Mouse (Mus musculus) stomach, embryonic 15.5 days (tissue): ENCODE results near the gene Nfasc. TPM values are rescaled to one million over a fixed set of nuclear protein-coding genes. Genes with fewer than 3 reads are reported as not detected.

ENCODE experiments used
- ATAC-seq: fragments of 200-750 bp; cut with Nextera tagmentation; 2 replicates; pipeline ENCODE4 v1.8.0; 2017; ENCODE audit warnings: low read depth, moderate number of reproducible peaks, moderate TSS enrichment; ENCODE audit not compliant: insufficient read depth, low FRiP score
- H3K27ac ChIP-seq: fragments of 300-500 bp; sonication (generic); 2 replicates; pipeline ENCODE4 v1.5.1; 2015; ENCODE audit warnings: mild to moderate bottlenecking, inconsistent platforms
- H3K27me3 ChIP-seq: fragments of 300-500 bp; sonication (generic); replicated peaks from 2 replicates; pipeline ENCODE4 v1.6.1; 2015; ENCODE audit warnings: inconsistent platforms
- H3K36me3 ChIP-seq: fragments of 300-500 bp; sonication (generic); 2 replicates; pipeline ENCODE4 v1.6.1; 2015; ENCODE audit warnings: inconsistent platforms
- H3K4me1 ChIP-seq: fragments of 300-500 bp; sonication (generic); 2 replicates; pipeline ENCODE4 v1.6.1; 2015; ENCODE audit warnings: inconsistent platforms
- H3K4me2 ChIP-seq: fragments of 300-500 bp; sonication (generic); 2 replicates; pipeline ENCODE4 v1.6.1; 2015; ENCODE audit warnings: mild to moderate bottlenecking, inconsistent platforms
- H3K4me3 ChIP-seq: fragments of 300-500 bp; sonication (generic); replicated peaks from 2 replicates; pipeline ENCODE4 v1.5.1; 2015; ENCODE audit warnings: inconsistent platforms
- H3K9ac ChIP-seq: fragments of 300-500 bp; sonication (generic); 2 replicates; pipeline ENCODE4 v1.6.1; 2015; ENCODE audit warnings: inconsistent platforms
- H3K9me3 ChIP-seq: fragments of 300-500 bp; sonication (generic); 2 replicates; pipeline ENCODE4 v1.6.1; 2016; ENCODE audit warnings: inconsistent platforms
- WGBS: fragments of 180-500 bp; shearing (Covaris S2); methylation state at CpG from one replicate; pipeline ENCODE4 v1.1.7; 2015; 5-methylcytosine and 5-hydroxymethylcytosine counted together
- polyA plus RNA-seq: library from polyadenylated mRNA; unstranded; fragments of >200 nt; fragmentation: Nextera tagmentation; extraction: Ambion mirVana; gene quantifications from 2 replicates; pipeline ENCODE4 v1.2.1, GENCODE M21; 2015

Gene Nfasc
- polyA plus RNA-seq, 1 experiment from 2014 or later = 3.2 TPM

DNA sequence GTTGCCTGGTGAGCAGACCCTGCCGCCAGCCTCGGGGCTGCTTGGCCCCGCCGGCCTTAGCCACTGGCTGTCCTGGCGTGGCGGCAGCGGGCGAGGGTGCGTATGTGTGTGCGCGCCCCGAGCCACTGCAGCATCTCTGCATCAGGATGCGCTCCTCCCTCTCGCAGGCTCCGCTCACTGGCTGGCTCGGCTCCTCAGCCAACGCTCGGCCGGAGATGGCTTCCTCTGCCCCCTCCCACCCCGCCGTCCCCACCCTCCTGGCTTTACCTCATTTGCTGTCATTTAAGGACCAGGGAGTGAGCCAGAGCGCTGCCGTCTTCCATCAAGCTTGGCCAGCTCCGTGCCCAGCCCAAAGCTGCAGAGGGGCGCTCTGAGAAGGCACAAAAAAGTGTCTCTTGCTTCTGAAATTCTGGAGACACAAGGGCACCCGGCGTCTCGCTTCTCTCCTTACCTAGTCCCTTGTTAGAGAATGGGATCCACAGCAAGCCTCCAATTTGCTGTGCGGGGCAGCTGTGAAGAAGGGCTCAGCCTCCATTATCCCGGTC is 198.8 kb downstream of the Nfasc start, which contains the start of gene Cntn2:
Cntn2 (minus strand) TSS at position 495 of the 545 bp plus-strand sequence.
- Histone ChIP-seq H3K4me3 (peak within 1 kb of the TSS; percentile 14; the same call in 1 of the 2 replicates), H3K4me1 (peaks cover 15% of the 10 kb centered on the region; the same call in 1 of the 2 replicates), H3K36me3 (no peaks in the 10 kb centered on the region), H3K9ac (no peak within 1 kb of the TSS), H3K4me2 (peak within 1 kb of the TSS; percentile 45), H3K9me3 (no peaks in the 10 kb centered on the region), H3K27me3 (peaks cover 36% of the 10 kb centered on the region), H3K27ac (no peak within 1 kb of the TSS)
- 2% methylated on average over 30 of the region's 30 CpGs for WGBS
- ATAC-seq = no peak

DNA sequence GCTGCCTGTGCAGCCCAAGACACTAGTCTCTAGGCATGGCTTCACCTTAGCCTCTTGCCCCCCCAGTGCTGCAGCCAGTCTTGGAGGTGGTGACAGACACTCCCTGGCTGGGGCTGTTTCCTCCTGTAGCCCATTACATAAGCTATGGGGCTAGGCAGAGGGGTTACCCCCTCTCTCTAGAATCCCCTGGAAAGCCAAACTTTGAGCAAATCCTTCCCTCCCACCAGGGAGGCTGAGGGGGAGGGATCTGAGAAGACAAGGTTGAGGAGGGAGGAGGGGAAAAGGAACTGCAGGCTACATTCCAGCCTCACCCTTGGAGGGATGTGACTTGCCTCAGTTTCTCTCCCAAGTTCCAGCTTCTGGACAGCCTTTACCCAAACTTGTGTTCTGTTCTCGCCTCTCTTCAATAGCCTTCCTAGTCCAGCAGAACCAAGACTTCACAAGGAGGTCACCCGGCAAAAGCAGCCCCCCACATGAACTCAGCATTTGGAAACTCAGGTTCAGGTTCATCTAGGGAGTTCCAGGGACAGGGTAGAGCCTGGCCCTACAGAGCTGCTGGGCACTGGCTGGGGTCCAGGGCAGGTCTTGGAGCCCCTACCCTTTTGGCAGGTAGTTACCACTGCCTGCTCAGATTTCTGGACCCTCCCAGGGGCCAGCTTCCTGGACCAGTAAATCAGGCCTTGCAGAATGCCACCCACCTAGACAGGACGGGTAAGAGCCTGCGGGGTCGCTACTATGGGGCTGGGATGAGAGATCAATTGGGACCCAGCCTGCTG is 199.6 kb downstream of the Nfasc start:
- H3K27me3 ChIP-seq = peaks cover 36% of the 10 kb centered on the region
- 0 out of 2 replicates have a peak, but pooled peaks have one; percentile 36 for ATAC-seq
- H3K4me2 ChIP-seq = peak overlapping the region; percentile 45
- no peaks in the 10 kb centered on the region for H3K36me3 ChIP-seq
- 21% methylated on average over 5 of the region's 5 CpGs for WGBS
- H3K9me3 ChIP-seq = no peaks in the 10 kb centered on the region
- no peak overlapping the region for H3K27ac ChIP-seq
- peaks cover 15% of the 10 kb centered on the region; the same call in 1 of the 2 replicates for H3K4me1 ChIP-seq
- H3K9ac ChIP-seq = no peak overlapping the region
- no peak overlapping the region for H3K4me3 ChIP-seq

DNA sequence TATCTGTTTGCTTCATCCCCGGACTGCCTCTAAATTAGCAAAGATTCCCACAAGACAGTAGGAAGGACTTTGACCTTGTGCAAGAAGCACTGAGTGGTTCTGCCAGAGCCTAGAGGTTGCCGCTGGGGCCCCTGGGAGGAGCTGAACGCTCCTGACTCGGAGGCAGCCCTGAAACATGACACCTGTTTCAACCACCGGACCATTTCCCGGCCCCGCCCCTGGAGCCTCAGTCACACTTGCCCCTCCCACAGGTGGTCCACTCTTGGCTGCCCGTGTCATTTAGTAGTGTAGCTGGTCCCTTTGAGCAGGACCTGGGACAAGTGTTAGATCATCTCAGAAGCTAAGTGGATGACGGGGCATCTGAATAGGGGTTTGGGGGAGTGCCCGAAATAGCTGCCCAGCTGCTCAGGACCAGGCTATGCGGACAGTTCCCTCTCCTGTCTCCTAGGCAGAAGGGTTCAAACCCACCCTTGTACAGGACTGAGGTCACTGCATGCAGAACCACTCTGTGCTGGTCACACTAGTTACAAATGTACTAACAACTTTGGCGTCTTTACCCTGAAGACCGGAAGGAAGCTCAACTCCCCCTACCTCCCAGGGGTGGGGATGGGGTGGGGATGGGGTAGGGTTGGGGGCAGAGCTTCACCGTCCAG is 200.3 kb downstream of the Nfasc start:
- H3K36me3 ChIP-seq = no peaks in the 10 kb centered on the region
- ATAC-seq = peak; percentile 69
- H3K9ac ChIP-seq = no peak overlapping the region
- 5% methylated on average over 14 of the region's 14 CpGs for WGBS
- H3K27ac ChIP-seq = no peak overlapping the region
- peaks cover 36% of the 10 kb centered on the region for H3K27me3 ChIP-seq
- H3K4me3 ChIP-seq = no peak overlapping the region
- no peak overlapping the region for H3K4me2 ChIP-seq
- no peaks in the 10 kb centered on the region for H3K9me3 ChIP-seq
- peaks cover 15% of the 10 kb centered on the region; the same call in 1 of the 2 replicates for H3K4me1 ChIP-seq

DNA sequence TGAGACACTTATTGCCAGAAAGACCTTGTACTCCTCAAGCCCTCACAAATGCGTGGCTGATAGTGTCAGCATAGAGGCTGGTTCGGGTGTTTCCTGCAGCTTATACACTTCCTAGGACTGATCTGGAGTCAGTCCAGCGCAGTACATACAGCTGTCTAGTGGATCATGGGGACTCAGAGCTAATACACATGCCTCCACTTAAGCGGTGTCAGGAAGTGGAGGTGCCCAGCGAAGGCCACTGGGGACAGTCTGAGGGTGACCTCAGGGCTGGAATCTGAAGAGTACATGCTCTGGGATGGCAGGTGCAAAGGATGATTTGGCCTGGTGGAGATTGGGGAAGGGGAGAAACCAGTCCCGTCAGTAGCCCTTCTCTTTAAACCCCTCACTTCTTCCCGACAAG is 200.9 kb downstream of the Nfasc start:
- H3K9me3 ChIP-seq = no peaks in the 10 kb centered on the region
- H3K9ac ChIP-seq = no peak overlapping the region
- H3K4me2 ChIP-seq = no peak overlapping the region
- no peak overlapping the region for H3K27ac ChIP-seq
- ATAC-seq = no peak
- peaks cover 15% of the 10 kb centered on the region; the same call in 1 of the 2 replicates for H3K4me1 ChIP-seq
- no peak overlapping the region for H3K4me3 ChIP-seq
- WGBS = 41% methylated on average over 7 of the region's 7 CpGs
- H3K36me3 ChIP-seq = no peaks in the 10 kb centered on the region
- peaks cover 36% of the 10 kb centered on the region for H3K27me3 ChIP-seq

DNA sequence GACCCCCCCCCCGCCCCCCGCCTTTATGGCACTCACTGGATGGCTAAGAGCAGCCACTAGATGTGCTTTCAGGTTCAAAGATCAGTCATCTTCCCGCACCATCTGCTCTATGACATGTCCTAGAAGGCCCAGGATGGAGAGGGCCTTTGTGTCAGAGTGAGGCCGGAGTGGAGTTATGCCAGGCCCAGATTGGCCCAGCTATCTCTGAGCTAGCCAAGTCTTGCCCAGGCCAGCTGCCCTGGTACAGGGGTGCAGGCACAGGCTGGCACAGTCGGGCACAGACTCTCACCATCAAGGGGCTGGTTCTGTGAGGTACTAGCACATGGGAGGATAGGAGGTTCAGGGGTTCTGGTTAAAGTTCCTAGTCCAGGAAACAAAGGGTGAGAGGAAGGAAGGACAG is 203.9 kb downstream of the Nfasc start:
- no peak overlapping the region for H3K27ac ChIP-seq
- H3K4me2 ChIP-seq = no peak overlapping the region
- no peak for ATAC-seq
- peaks cover 22% of the 10 kb centered on the region; the same call in 1 of the 2 replicates for H3K4me1 ChIP-seq
- H3K27me3 ChIP-seq = peaks cover 22% of the 10 kb centered on the region
- H3K36me3 ChIP-seq = no peaks in the 10 kb centered on the region
- no peak overlapping the region for H3K4me3 ChIP-seq
- no peaks in the 10 kb centered on the region for H3K9me3 ChIP-seq
- H3K9ac ChIP-seq = no peak overlapping the region
- 76% methylated on average over 5 of the region's 5 CpGs for WGBS

DNA sequence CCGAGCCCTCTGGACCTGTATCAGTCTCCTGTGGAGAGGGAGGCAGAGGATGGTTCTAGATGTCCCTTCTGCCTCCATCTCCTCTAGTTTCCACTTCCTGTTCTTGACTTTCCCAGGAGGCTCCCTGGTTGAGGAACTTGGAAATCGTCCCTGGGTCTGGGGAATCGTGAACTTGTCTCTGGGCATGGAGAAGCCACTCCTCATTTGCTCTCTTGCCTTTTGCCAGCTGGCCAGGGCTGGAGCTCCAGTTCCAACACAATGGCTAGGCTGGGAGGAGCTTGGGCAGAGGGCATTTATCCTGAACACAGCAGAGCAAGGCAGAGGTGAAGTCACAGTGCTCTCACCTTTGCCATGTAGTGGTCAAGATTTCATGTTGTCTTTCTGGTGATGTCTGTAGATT is 205.2 kb downstream of the Nfasc start:
- Histone ChIP-seq H3K9ac (no peak overlapping the region), H3K36me3 (no peaks in the 10 kb centered on the region), H3K4me1 (peaks cover 19% of the 10 kb centered on the region; the same call in 1 of the 2 replicates), H3K9me3 (no peaks in the 10 kb centered on the region), H3K27ac (no peak overlapping the region), H3K4me3 (no peak overlapping the region), H3K27me3 (0 out of 2 replicates have a peak, but pooled peaks cover 11% of the 10 kb centered on the region), H3K4me2 (no peak overlapping the region)
- ATAC-seq = no peak
- 75% methylated on average over 3 of the region's 3 CpGs for WGBS

DNA sequence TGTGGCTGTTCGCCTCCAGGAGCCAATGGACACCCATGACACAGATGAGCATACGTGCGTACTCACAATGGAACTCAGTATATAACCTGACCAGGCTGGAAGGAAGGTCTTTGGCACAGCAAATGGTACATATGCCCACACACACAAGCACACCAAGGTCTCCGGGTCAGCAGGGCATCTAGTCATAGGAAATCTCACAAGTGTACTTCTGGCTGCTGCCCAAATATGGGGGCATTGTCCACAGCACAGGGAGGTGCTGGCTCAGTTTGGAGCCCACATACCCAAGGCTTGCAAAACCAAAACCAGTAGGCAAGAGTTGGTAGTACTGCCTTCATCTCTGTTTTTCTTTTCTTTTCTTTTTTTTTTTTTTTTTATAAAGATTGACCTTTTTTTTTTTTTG is 206.1 kb downstream of the Nfasc start:
- peaks cover 21% of the 10 kb centered on the region for H3K4me1 ChIP-seq
- H3K4me2 ChIP-seq = no peak overlapping the region
- no peaks in the 10 kb centered on the region for H3K9me3 ChIP-seq
- no peak overlapping the region for H3K4me3 ChIP-seq
- WGBS = 89% methylated on average over 4 of the region's 4 CpGs
- H3K27me3 ChIP-seq = 0 out of 2 replicates have a peak, but pooled peaks cover 5% of the 10 kb centered on the region
- H3K36me3 ChIP-seq = no peaks in the 10 kb centered on the region
- no peak for ATAC-seq
- no peak overlapping the region for H3K27ac ChIP-seq
- no peak overlapping the region for H3K9ac ChIP-seq

DNA sequence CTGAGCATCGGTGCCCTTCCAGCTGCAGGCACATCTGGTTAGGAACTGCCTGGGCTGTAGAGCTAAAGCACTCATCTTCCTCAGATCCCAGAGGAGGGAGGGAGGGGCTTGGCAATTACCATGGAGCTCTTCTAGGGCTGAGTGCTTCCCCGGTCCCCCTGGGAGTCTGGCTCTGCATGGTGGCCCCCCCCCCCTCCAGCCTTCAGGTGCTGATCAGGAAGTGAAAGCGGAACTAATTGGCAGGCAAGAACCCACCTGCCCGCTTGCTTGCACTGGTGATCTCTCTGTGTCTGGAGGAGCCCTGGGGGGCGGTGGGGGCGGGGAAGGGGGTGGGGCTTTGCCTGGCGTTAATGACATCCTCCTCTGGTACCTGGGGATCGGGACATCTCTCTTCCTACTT is 207.8 kb downstream of the Nfasc start:
- Histone ChIP-seq H3K27ac (no peak overlapping the region), H3K9me3 (no peaks in the 10 kb centered on the region), H3K27me3 (no peaks in the 10 kb centered on the region), H3K36me3 (no peaks in the 10 kb centered on the region), H3K4me3 (no peak overlapping the region), H3K4me2 (peak overlapping the region; percentile 21; the same call in 1 of the 2 replicates), H3K9ac (no peak overlapping the region), H3K4me1 (peaks cover 24% of the 10 kb centered on the region)
- no peak for ATAC-seq
- 12% methylated on average over 8 of the region's 8 CpGs for WGBS

DNA sequence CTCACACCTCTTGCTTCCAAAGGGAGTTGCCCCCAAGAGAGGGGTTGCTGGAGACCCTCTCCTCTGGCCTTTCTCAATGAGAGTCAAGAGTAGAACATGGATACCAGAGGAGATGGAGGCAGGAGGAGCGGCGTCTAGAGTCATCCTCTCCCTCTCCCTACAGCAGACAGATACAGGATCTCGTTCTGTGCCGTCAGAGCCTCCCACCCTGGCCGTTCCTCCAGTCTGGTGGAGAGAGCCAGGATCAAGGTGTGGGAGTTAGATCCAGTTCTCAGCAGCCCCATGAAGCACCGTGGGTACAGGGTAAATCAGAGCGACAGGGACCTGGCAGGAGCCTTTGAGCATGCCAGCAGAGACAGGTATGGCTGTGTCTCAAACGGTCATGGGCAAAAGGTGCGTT is 209.1 kb downstream of the Nfasc start:
- H3K9me3 ChIP-seq = no peaks in the 10 kb centered on the region

DNA sequence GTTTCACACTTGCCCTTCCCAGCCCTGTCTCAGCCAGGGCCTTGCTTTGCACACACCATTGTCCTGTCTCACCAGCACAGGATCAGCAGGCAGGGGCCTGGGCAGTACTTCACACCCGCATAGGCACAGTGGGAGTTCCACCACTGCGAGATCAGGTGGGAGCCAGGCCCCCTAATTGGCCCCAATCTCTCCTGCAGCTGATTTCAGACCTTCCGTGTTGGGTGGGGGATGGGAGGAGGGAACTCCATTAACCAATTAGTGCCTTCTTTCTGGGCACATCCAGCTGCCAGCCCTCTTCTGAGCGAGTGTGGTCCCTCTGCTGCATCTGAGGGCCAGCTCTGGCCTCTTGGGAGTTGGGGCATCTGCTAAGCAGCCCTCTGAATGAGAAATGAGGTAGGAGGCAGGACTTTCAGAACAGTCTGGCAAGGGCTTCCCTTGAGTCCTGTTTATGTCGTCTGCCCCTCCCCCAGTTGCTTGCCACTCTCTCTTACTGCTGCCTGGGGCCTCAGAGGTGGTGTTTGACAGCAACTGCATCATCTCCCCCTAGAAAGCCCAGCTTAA is 210.9 kb downstream of the Nfasc start:
- 11% methylated on average over 5 of the region's 5 CpGs for WGBS

More for the DNA sequence above, 209.1 kb downstream of the Nfasc start:
- H3K27me3 ChIP-seq = no peaks in the 10 kb centered on the region
- no peak for ATAC-seq
- H3K4me3 ChIP-seq = no peak overlapping the region
- 57% methylated on average over 9 of the region's 9 CpGs for WGBS
- H3K27ac ChIP-seq = no peak overlapping the region
- H3K4me2 ChIP-seq = no peak overlapping the region
- H3K36me3 ChIP-seq = no peaks in the 10 kb centered on the region
- no peak overlapping the region for H3K9ac ChIP-seq
- peaks cover 24% of the 10 kb centered on the region for H3K4me1 ChIP-seq

DNA sequence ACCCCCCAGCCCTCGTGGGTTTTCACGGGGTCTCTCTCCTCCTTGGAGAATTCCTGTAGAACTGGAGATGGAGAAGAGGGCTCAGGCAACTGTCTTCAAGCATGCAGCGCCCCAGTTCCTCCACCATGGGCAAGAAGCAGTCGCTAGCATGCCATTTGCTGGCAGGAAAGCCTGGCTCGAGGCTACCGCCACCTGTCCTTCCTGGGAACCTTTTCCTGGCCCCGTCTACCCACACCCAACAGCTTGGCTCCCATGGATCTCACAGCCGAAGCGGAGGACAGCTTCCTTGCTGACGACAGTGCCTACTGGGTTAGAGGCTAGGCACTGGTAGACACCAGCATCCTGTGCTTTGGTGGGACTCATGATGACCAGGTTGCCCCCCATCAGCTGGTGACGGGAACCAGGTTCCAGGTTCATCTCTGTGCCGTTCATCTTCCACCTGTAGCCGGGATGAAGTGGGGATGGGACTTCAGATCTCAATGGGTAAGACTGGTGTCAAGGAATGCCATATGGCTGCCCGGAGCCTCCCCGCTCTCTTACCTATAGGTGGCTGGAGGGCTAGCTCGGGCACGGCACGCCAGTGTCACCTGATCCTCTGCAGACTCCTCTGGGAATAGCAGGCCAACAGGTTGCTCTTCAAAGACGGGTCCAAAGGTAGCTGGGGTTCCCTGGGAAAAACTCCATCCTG is 212.8 kb downstream of the Nfasc start:
- Histone ChIP-seq H3K9ac (no peak overlapping the region), H3K36me3 (no peaks in the 10 kb centered on the region), H3K4me3 (no peak overlapping the region), H3K4me2 (no peak overlapping the region), H3K27ac (no peak overlapping the region), H3K4me1 (peaks cover 23% of the 10 kb centered on the region), H3K27me3 (no peaks in the 10 kb centered on the region), H3K9me3 (no peaks in the 10 kb centered on the region)
- 88% methylated on average over 19 of the region's 19 CpGs for WGBS
- no peak for ATAC-seq

More for the DNA sequence above, 210.9 kb downstream of the Nfasc start:
- Histone ChIP-seq H3K4me2 (no peak overlapping the region), H3K27me3 (no peaks in the 10 kb centered on the region), H3K36me3 (no peaks in the 10 kb centered on the region), H3K9ac (no peak overlapping the region), H3K27ac (no peak overlapping the region), H3K9me3 (no peaks in the 10 kb centered on the region), H3K4me3 (no peak overlapping the region), H3K4me1 (peaks cover 24% of the 10 kb centered on the region)
- ATAC-seq = no peak
